Mouse (Mus musculus): ENCODE measurements at regions not wholly inside any gene's neighbourhood (a gene's known extent, or its start where the extent isn't known, plus 50 kb on each side); places are given as distances from the start of the nearest gene placed in this dataset.
"Not testable (repeated sequence)": the region's sequence is repeated elsewhere in the genome, so short reads cannot be mapped to it uniquely, and the experiment has no call there.

- Histone ChIP-seq H3K4me2 (ENCODE audit: low read depth) (no peak overlapping the region), H3K36me3 (ENCODE audit: control insufficient read depth, insufficient read depth) (no peaks in the 10 kb centered on the region), H3ac (ENCODE audit: control insufficient read depth, insufficient read length) (no peak overlapping the region), H3K27me3 (ENCODE audit: control insufficient read depth, insufficient read depth, insufficient read length) (no peaks in the 10 kb centered on the region), H3K4me3 (no peak overlapping the region), H3K79me2 (ENCODE audit: control insufficient read depth, insufficient read depth) (no peaks in the 10 kb centered on the region)
- TF ChIP-seq USF1 (IDR thresholded peaks at IDR 0.05; ENCODE audit: low read depth) (no peak), MYOG (IDR thresholded peaks at IDR 0.05; ENCODE audit: control insufficient read depth in 1 of 3, insufficient read depth in 1 of 3, insufficient read length in 2 of 3, low read depth in 2 of 3) (no peak), CEBPB (IDR thresholded peaks at IDR 0.05; ENCODE audit: insufficient read depth, poor library complexity, severe bottlenecking) (no peak), MAX (IDR thresholded peaks at IDR 0.05; ENCODE audit: low read depth) (no peak), SRF (IDR thresholded peaks at IDR 0.05; ENCODE audit: control insufficient read depth, insufficient read length, low read depth) (no peak), MYOD1 (IDR thresholded peaks at IDR 0.05; ENCODE audit: control insufficient read depth in 1 of 3, insufficient read length in 2 of 3, low read depth in 2 of 3) (no peak), E2F4 (IDR thresholded peaks at IDR 0.05; ENCODE audit: insufficient read depth) (no peak), TCF3 (IDR thresholded peaks at IDR 0.05; ENCODE audit: insufficient read length, low read depth) (no peak), POLR2AphosphoS2 (IDR thresholded peaks at IDR 0.05; ENCODE audit: insufficient read length, low read depth) (no peak), REST (IDR thresholded peaks at IDR 0.05; ENCODE audit: insufficient read depth, insufficient read length) (no peak), POLR2A (IDR thresholded peaks at IDR 0.05; ENCODE audit: insufficient read length, low read depth) (no peak), TCF12 (IDR thresholded peaks at IDR 0.05; ENCODE audit: insufficient read depth, poor library complexity, severe bottlenecking) (no peak)
Measured at GRCm38 (mm10) chr9:80791523-80791922, 326.2 kb upstream of the Impg1 start.

GRCm38 (mm10) chr9:80774541-80774940 lies 309.3 kb upstream of the Impg1 start:
- Histone ChIP-seq H3K4me2 (ENCODE audit: low read depth) (no peak overlapping the region), H3K27me3 (ENCODE audit: control insufficient read depth, insufficient read depth, insufficient read length) (no peaks in the 10 kb centered on the region), H3K4me3 (no peak overlapping the region), H3ac (ENCODE audit: control insufficient read depth, insufficient read length) (no peak overlapping the region), H3K79me2 (ENCODE audit: control insufficient read depth, insufficient read depth) (no peaks in the 10 kb centered on the region), H3K36me3 (ENCODE audit: control insufficient read depth, insufficient read depth) (no peaks in the 10 kb centered on the region)
- TF ChIP-seq CEBPB (IDR thresholded peaks at IDR 0.05; ENCODE audit: insufficient read depth, poor library complexity, severe bottlenecking) (no peak), POLR2AphosphoS2 (IDR thresholded peaks at IDR 0.05; ENCODE audit: insufficient read length, low read depth) (no peak), REST (IDR thresholded peaks at IDR 0.05; ENCODE audit: insufficient read depth, insufficient read length) (no peak), MYOD1 (IDR thresholded peaks at IDR 0.05; ENCODE audit: control insufficient read depth in 1 of 3, insufficient read length in 2 of 3, low read depth in 2 of 3) (no peak), POLR2A (IDR thresholded peaks at IDR 0.05; ENCODE audit: insufficient read length, low read depth) (no peak), MAX (IDR thresholded peaks at IDR 0.05; ENCODE audit: low read depth) (no peak), E2F4 (IDR thresholded peaks at IDR 0.05; ENCODE audit: insufficient read depth) (no peak), MYOG (IDR thresholded peaks at IDR 0.05; ENCODE audit: control insufficient read depth in 1 of 3, insufficient read depth in 1 of 3, insufficient read length in 2 of 3, low read depth in 2 of 3) (no peak), TCF12 (IDR thresholded peaks at IDR 0.05; ENCODE audit: insufficient read depth, poor library complexity, severe bottlenecking) (no peak)

GRCm38 (mm10) chr9:80735806-80736205 lies 270.5 kb upstream of the Impg1 start:
- not testable (repeated sequence) for H3K36me3 ChIP-seq (ENCODE audit: control insufficient read depth, insufficient read depth); H3K27me3 ChIP-seq (ENCODE audit: control insufficient read depth, insufficient read depth, insufficient read length); H3K79me2 ChIP-seq (ENCODE audit: control insufficient read depth, insufficient read depth); H3ac ChIP-seq (ENCODE audit: control insufficient read depth, insufficient read length); H3K4me2 ChIP-seq (ENCODE audit: low read depth); H3K4me3 ChIP-seq

GRCm38 (mm10) chr9:80732971-80733370 lies 267.7 kb upstream of the Impg1 start:
- no peak overlapping the region for H3K4me2 ChIP-seq (ENCODE audit: low read depth)
- TF ChIP-seq TCF12 (IDR thresholded peaks at IDR 0.05; ENCODE audit: insufficient read depth, poor library complexity, severe bottlenecking) (no peak), CEBPB (IDR thresholded peaks at IDR 0.05; ENCODE audit: insufficient read depth, poor library complexity, severe bottlenecking) (no peak), REST (IDR thresholded peaks at IDR 0.05; ENCODE audit: insufficient read depth, insufficient read length) (no peak), MAX (IDR thresholded peaks at IDR 0.05; ENCODE audit: low read depth) (no peak), MYOD1 (IDR thresholded peaks at IDR 0.05; ENCODE audit: control insufficient read depth in 1 of 3, insufficient read length in 2 of 3, low read depth in 2 of 3) (no peak), E2F4 (IDR thresholded peaks at IDR 0.05; ENCODE audit: insufficient read depth) (no peak), POLR2A (IDR thresholded peaks at IDR 0.05; ENCODE audit: insufficient read length, low read depth) (no peak), SRF (IDR thresholded peaks at IDR 0.05; ENCODE audit: control insufficient read depth, insufficient read length, low read depth) (no peak), TCF3 (IDR thresholded peaks at IDR 0.05; ENCODE audit: insufficient read length, low read depth) (no peak), MYOG (IDR thresholded peaks at IDR 0.05; ENCODE audit: control insufficient read depth in 1 of 3, insufficient read depth in 1 of 3, insufficient read length in 2 of 3, low read depth in 2 of 3) (no peak), USF1 (IDR thresholded peaks at IDR 0.05; ENCODE audit: low read depth) (no peak), POLR2AphosphoS2 (IDR thresholded peaks at IDR 0.05; ENCODE audit: insufficient read length, low read depth) (no peak)

GRCm38 (mm10) chr9:80723638-80724037 lies 258.4 kb upstream of the Impg1 start:
- TF ChIP-seq POLR2AphosphoS2 (IDR thresholded peaks at IDR 0.05; ENCODE audit: insufficient read length, low read depth) (no peak), MAX (IDR thresholded peaks at IDR 0.05; ENCODE audit: low read depth) (no peak), MYOG (IDR thresholded peaks at IDR 0.05; ENCODE audit: control insufficient read depth in 1 of 3, insufficient read depth in 1 of 3, insufficient read length in 2 of 3, low read depth in 2 of 3) (no peak), TCF3 (IDR thresholded peaks at IDR 0.05; ENCODE audit: insufficient read length, low read depth) (no peak), E2F4 (IDR thresholded peaks at IDR 0.05; ENCODE audit: insufficient read depth) (no peak), POLR2A (IDR thresholded peaks at IDR 0.05; ENCODE audit: insufficient read length, low read depth) (no peak), SRF (IDR thresholded peaks at IDR 0.05; ENCODE audit: control insufficient read depth, insufficient read length, low read depth) (no peak), CEBPB (IDR thresholded peaks at IDR 0.05; ENCODE audit: insufficient read depth, poor library complexity, severe bottlenecking) (no peak), TCF12 (IDR thresholded peaks at IDR 0.05; ENCODE audit: insufficient read depth, poor library complexity, severe bottlenecking) (no peak), USF1 (IDR thresholded peaks at IDR 0.05; ENCODE audit: low read depth) (no peak), REST (IDR thresholded peaks at IDR 0.05; ENCODE audit: insufficient read depth, insufficient read length) (no peak), MYOD1 (IDR thresholded peaks at IDR 0.05; ENCODE audit: control insufficient read depth in 1 of 3, insufficient read length in 2 of 3, low read depth in 2 of 3) (no peak)
- no peak overlapping the region for H3K4me3 ChIP-seq
- no peaks in the 10 kb centered on the region for H3K27me3 ChIP-seq (ENCODE audit: control insufficient read depth, insufficient read depth, insufficient read length)
- H3K36me3 ChIP-seq (ENCODE audit: control insufficient read depth, insufficient read depth) = no peaks in the 10 kb centered on the region
- no peaks in the 10 kb centered on the region for H3K79me2 ChIP-seq (ENCODE audit: control insufficient read depth, insufficient read depth)
- no peak overlapping the region for H3ac ChIP-seq (ENCODE audit: control insufficient read depth, insufficient read length)
- no peak overlapping the region for H3K4me2 ChIP-seq (ENCODE audit: low read depth)

More at GRCm38 (mm10) chr9:80732971-80733370, 267.7 kb upstream of the Impg1 start:
- H3ac ChIP-seq (ENCODE audit: control insufficient read depth, insufficient read length) = no peak overlapping the region
- H3K36me3 ChIP-seq (ENCODE audit: control insufficient read depth, insufficient read depth) = no peaks in the 10 kb centered on the region
- no peak overlapping the region for H3K4me3 ChIP-seq
- no peaks in the 10 kb centered on the region for H3K79me2 ChIP-seq (ENCODE audit: control insufficient read depth, insufficient read depth)
- no peaks in the 10 kb centered on the region for H3K27me3 ChIP-seq (ENCODE audit: control insufficient read depth, insufficient read depth, insufficient read length)
